Mouse (Mus musculus): ENCODE data around the gene Dlgap3.

The Dlgap3 gene

DNA sequence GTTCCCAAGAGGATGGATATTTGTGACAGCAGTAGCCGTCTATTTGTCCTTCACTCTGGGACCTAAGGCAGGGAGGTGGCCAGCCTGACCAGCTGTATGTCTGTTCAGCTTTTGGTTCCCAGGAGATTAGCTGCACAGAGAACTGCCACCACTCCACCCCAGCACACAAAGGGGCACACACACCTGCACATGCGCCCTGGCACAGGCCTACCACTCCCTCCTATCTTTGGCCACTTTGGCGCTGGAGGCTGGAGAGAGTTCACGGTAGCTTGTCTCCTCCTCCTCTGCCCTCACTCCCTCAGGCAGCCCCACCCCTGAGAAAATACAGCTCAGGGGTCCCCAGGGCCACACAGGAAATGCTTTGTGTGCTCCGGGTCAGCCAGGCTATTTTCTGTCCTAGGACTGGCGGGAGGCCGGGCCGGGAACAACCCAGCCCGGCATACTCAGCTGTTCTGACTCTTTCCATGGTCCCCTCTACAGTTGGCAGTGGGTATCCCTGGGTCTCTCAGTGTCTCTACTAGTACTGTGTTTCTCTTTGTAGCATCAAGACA lies 109.5 kb downstream of the Dlgap3 start:
- no peak for DNase-seq

- DNase-seq, result no peak
Measured at GRCm38 (mm10) chr4:127279241-127279640, 110.2 kb downstream of the Dlgap3 start.

All from cerebellum, postnatal 14 days (tissue).